Mouse (Mus musculus): ENCODE results near the gene Arhgap17. TPM values are rescaled to one million over a fixed set of nuclear protein-coding genes. Genes with fewer than 3 reads are reported as not detected.

The Arhgap17 gene
- total and polyA plus RNA-seq, 3 experiments, result 2.6 to 124 (median 33.7) TPM

DNA sequence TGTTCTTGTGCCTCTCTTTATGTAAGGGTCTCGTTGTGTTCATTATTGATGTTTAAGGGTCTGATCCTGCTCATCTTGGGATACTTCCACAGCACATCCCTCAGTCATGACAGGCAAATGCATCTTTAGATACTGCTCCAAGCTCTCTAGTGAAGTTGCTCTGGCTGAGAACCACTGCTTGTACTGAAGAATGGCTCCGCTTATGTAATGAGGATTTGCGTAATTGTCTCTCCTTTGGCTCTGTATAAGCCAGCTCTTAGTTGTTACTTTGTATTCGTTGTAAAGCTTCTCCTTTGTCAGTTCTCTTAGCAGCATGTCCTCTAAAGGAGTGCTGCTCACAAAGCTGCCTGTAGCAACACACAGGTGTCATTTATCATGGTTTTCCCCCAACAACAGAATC is 37.3 kb upstream of the Arhgap17 start:
- Histone ChIP-seq H3K27ac (ENCODE audit: control insufficient read depth, low read depth, low read length) (no peak overlapping the region), H3K36me3 (ENCODE audit: control insufficient read depth in 1 of 2, insufficient read depth in 2 of 2, low read length in 2 of 2) (peaks cover 0 to 6% of the 10 kb centered on the region in 2 experiments), H3K27me3 (ENCODE audit: control insufficient read depth in 1 of 2, insufficient read depth in 2 of 2, low read length in 2 of 2) (no peaks in the 10 kb centered on the region), H3K9me3 (replicated peaks; ENCODE audit: insufficient read depth, low read length) (no peaks in the 10 kb centered on the region), H3K9ac (ENCODE audit: control insufficient read depth, low read depth, low read length, poor library complexity, severe bottlenecking) (no peak overlapping the region), H3K4me1 (ENCODE audit: control insufficient read depth in 1 of 2, insufficient read depth in 2 of 2, low read length in 2 of 2) (peaks cover 0 to 5% of the 10 kb centered on the region in 2 experiments; a peak in 1 of 4 replicates), H3K4me3 (ENCODE audit: control insufficient read depth in 1 of 2, insufficient read depth in 1 of 2, low read depth in 2 of 2, low read length in 2 of 2) (no peak overlapping the region), H3K79me2 (ENCODE audit: control insufficient read depth, insufficient read depth, low read length, poor library complexity) (no peaks in the 10 kb centered on the region)
- DNase-seq (ENCODE audit: low read depth, low spot score), result no peak
- no peak for TF ChIP-seq GABPA (IDR thresholded peaks at IDR 0.05; ENCODE audit: low read depth, low read length)
- no peak for TF ChIP-seq JUND (IDR thresholded peaks at IDR 0.05; ENCODE audit: low read depth, low read length)
- no peak for TF ChIP-seq ZMIZ1 (IDR thresholded peaks at IDR 0.05; ENCODE audit: low read depth, low read length)
- no peak for TF ChIP-seq MAX (IDR thresholded peaks at IDR 0.05; ENCODE audit: low read length)
- TF ChIP-seq MYC (IDR thresholded peaks at IDR 0.05; ENCODE audit: low read depth, low read length), result no peak
- TF ChIP-seq CTCF (IDR thresholded peaks at IDR 0.05 in 2 of 3, conservative IDR thresholded peaks at IDR 0.05 in 1 of 3; ENCODE audit: control insufficient read depth in 1 of 3, insufficient read depth in 1 of 3, low read depth in 2 of 3, low read length in 3 of 3, poor library complexity in 1 of 3, severe bottlenecking in 1 of 3), result no peak
- TF ChIP-seq EP300 (IDR thresholded peaks at IDR 0.05; ENCODE audit: low read depth in 1 of 2, low read length in 2 of 2), result no peak
- TF ChIP-seq GATA1 (IDR thresholded peaks at IDR 0.05; ENCODE audit: low read depth, low read length), result no peak
- TF ChIP-seq MEF2A (IDR thresholded peaks at IDR 0.05; ENCODE audit: extremely low read depth, insufficient replicate concordance, low read depth, low read length, poor library complexity, severe bottlenecking), result no peak
- TF ChIP-seq SIN3A (IDR thresholded peaks at IDR 0.05; ENCODE audit: low read length), result no peak
- no peak for TF ChIP-seq ZNF384 (IDR thresholded peaks at IDR 0.05; ENCODE audit: low read depth, low read length)
- TF ChIP-seq MXI1 (IDR thresholded peaks at IDR 0.05; ENCODE audit: low read depth, low read length), result no peak
- no peak for TF ChIP-seq TBP (IDR thresholded peaks at IDR 0.05; ENCODE audit: low read depth, low read length)
- no peak for TF ChIP-seq SMC3 (IDR thresholded peaks at IDR 0.05; ENCODE audit: low read depth, low read length)
- TF ChIP-seq MYB (IDR thresholded peaks at IDR 0.05; ENCODE audit: low read depth, low read length), result no peak
- TF ChIP-seq MAFK (IDR thresholded peaks at IDR 0.05; ENCODE audit: borderline replicate concordance, low read depth, low read length), result no peak

DNA sequence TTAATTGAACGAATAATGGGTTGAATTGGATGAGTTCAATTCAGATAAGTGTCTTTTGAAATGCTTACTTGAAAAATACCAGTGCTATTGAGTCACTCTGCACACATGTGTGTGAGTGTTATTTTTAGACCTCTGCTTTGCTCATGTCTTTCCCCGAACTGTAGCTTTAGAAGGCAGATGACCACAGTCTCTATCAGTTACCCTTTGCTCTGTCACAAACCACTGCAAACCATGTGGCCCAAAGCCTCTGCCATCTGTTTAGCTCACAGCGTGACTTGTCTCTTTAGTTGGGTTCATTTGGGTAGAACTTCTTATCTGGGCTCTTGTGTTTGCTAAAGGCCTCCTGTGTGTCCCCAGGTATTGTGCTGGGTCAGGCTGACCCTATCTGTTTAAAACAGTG is 35.9 kb upstream of the Arhgap17 start:
- Histone ChIP-seq H3K9me3 (replicated peaks; ENCODE audit: insufficient read depth, low read length) (no peaks in the 10 kb centered on the region), H3K4me3 (ENCODE audit: control insufficient read depth in 1 of 2, insufficient read depth in 1 of 2, low read depth in 2 of 2, low read length in 2 of 2) (no peak overlapping the region), H3K9ac (ENCODE audit: control insufficient read depth, low read depth, low read length, poor library complexity, severe bottlenecking) (no peak overlapping the region), H3K27me3 (ENCODE audit: control insufficient read depth in 1 of 2, insufficient read depth in 2 of 2, low read length in 2 of 2) (no peaks in the 10 kb centered on the region), H3K36me3 (ENCODE audit: control insufficient read depth in 1 of 2, insufficient read depth in 2 of 2, low read length in 2 of 2) (peaks cover 3 to 6% of the 10 kb centered on the region in 2 experiments), H3K4me1 (ENCODE audit: control insufficient read depth in 1 of 2, insufficient read depth in 2 of 2, low read length in 2 of 2) (0 out of 4 replicates have a peak, but pooled peaks cover 0 to under 1% of the 10 kb centered on the region in 2 experiments), H3K79me2 (ENCODE audit: control insufficient read depth, insufficient read depth, low read length, poor library complexity) (no peaks in the 10 kb centered on the region), H3K27ac (ENCODE audit: control insufficient read depth, low read depth, low read length) (no peak overlapping the region)
- TF ChIP-seq SIN3A (IDR thresholded peaks at IDR 0.05; ENCODE audit: low read length), result no peak
- no peak for TF ChIP-seq E2F4 (IDR thresholded peaks at IDR 0.05; ENCODE audit: borderline replicate concordance, low read depth, low read length)
- TF ChIP-seq ZNF384 (IDR thresholded peaks at IDR 0.05; ENCODE audit: low read depth, low read length), result no peak
- no peak for TF ChIP-seq ELF1 (IDR thresholded peaks at IDR 0.05; ENCODE audit: low read depth, low read length)
- no peak for TF ChIP-seq GABPA (IDR thresholded peaks at IDR 0.05; ENCODE audit: low read depth, low read length)
- no peak for TF ChIP-seq MYB (IDR thresholded peaks at IDR 0.05; ENCODE audit: low read depth, low read length)
- TF ChIP-seq ZMIZ1 (IDR thresholded peaks at IDR 0.05; ENCODE audit: low read depth, low read length), result no peak
- no peak for DNase-seq (ENCODE audit: low read depth, low spot score)
